Mouse (Mus musculus) heart, embryonic 14.5 days (tissue): ENCODE data around the gene Zfp59. TPM values are rescaled to one million over a fixed set of nuclear protein-coding genes. Genes with fewer than 3 reads are reported as not detected.
"Not testable (repeated sequence)": the region's sequence is repeated elsewhere in the genome, so short reads cannot be mapped to it uniquely, and the experiment has no call there.

ENCODE experiments used
- ATAC-seq: fragments of 200-750 bp; cut with Nextera tagmentation; 2 replicates; pipeline ENCODE4 v1.8.0; 2017; ENCODE audit warnings: low read depth, moderate TSS enrichment; ENCODE audit not compliant: insufficient number of reproducible peaks, insufficient read depth, low FRiP score
- H3K27ac ChIP-seq, 2 experiments: fragments of 200-500 bp in 1 of 2; fragments of 300-500 bp in 1 of 2; sonication (generic) in 1 of 2; replicated peaks in 1 of 2; 2 replicates each; pipeline ENCODE4 v1.5.1; 2012 to 2014; ENCODE audit warnings: low read depth in 2 of 2, low read length in 2 of 2, control low read depth in 1 of 2, mild to moderate bottlenecking in 1 of 2, mixed read lengths in 1 of 2; ENCODE audit not compliant: control insufficient read depth in 1 of 2, insufficient read depth in 1 of 2
- H3K27me3 ChIP-seq: fragments of 300-500 bp; sonication (generic); 2 replicates; pipeline ENCODE4 v1.6.1; 2014; ENCODE audit warnings: mild to moderate bottlenecking, low read length, control low read depth; ENCODE audit not compliant: control insufficient read depth, insufficient read depth
- H3K36me3 ChIP-seq: fragments of 300-500 bp; sonication (generic); 2 replicates; pipeline ENCODE4 v1.6.1; 2014; ENCODE audit warnings: mild to moderate bottlenecking, control low read depth, low read length, mixed read lengths; ENCODE audit not compliant: control insufficient read depth, insufficient read depth
- H3K4me1 ChIP-seq, 2 experiments: fragments of 200-500 bp in 1 of 2; fragments of 300-500 bp in 1 of 2; sonication (generic) in 1 of 2; 2 replicates each; pipeline ENCODE4 v1.6.1; 2012 to 2014; ENCODE audit warnings: low read length in 2 of 2, control low read depth in 1 of 2, mixed read lengths in 1 of 2; ENCODE audit not compliant: control insufficient read depth in 2 of 2, insufficient read depth in 2 of 2
- H3K4me2 ChIP-seq: fragments of 300-500 bp; sonication (generic); 2 replicates; pipeline ENCODE4 v1.6.1; 2014; ENCODE audit warnings: mild to moderate bottlenecking, low read length
- H3K4me3 ChIP-seq, 2 experiments: fragments of 200-500 bp in 1 of 2; fragments of 300-500 bp in 1 of 2; sonication (generic) in 1 of 2; 2 replicates each; pipeline ENCODE4 v1.5.1; 2012 to 2014; ENCODE audit warnings: low read length in 2 of 2, mild to moderate bottlenecking in 2 of 2, control low read depth in 1 of 2, low read depth in 1 of 2, moderate library complexity in 1 of 2; ENCODE audit not compliant: control insufficient read depth in 1 of 2, insufficient read depth in 1 of 2
- H3K9ac ChIP-seq: fragments of 300-500 bp; sonication (generic); 2 replicates; pipeline ENCODE4 v1.6.1; 2014; ENCODE audit warnings: mild to moderate bottlenecking, low read length
- H3K9me3 ChIP-seq: fragments of 300-500 bp; sonication (generic); 2 replicates; pipeline ENCODE4 v1.6.1; 2016; ENCODE audit warnings: low read length, control low read depth; ENCODE audit not compliant: control insufficient read depth
- WGBS: fragments of 180-500 bp; shearing (Covaris S2); extraction: QIAGEN DNeasy Blood & Tissue Kit; methylation state at CpG from one replicate; pipeline ENCODE4 v1.1.7; 2014; 5-methylcytosine and 5-hydroxymethylcytosine counted together
- polyA plus RNA-seq: library from polyadenylated mRNA; unstranded; fragments of >200 nt; fragmentation: Nextera tagmentation; extraction: Ambion mirVana; gene quantifications from 2 replicates; pipeline ENCODE4 v1.2.1, GENCODE M21; 2014

Gene Zfp59
- polyA plus RNA-seq, 1 experiment from 2014 or later = 5.2 TPM

DNA sequence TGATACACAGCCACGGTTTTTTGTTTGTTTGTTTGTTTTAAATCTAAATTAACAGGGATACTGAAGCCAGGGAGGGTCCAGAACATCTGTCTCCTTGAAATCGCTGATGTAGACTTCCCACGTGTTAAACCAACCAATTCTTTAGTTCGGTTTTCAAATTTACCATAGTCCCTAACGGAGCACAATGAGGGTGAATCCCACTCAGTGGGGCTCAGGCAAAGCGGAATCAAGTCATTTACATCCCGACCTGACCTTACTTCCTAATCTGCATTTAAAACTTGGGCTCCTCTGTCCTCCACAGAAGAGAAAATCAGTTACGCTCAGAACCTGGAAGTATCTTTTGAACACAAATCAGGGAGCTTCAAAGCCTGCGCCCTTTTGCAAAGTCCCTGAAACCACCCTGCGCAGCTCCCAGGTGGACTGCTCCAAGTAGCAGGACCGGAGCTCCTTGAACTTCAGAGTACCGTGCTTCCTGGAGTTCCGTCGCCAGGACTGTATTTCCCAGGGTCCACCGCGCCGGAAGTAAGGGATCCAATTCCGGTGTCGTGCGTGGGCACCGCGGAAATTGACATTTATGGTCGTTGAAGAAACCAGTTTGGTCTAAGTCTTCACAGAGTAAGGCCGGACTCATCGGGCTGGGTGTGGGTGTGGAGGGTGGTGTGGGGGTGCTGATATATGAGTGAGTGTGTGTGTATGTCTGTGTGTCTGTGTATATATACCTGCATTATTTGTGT lies 33.9 kb upstream of the Zfp59 start:
- H3K36me3 ChIP-seq = peaks cover 27% of the 10 kb centered on the region
- no peaks in the 10 kb centered on the region for H3K27me3 ChIP-seq
- no peaks in the 10 kb centered on the region for H3K9me3 ChIP-seq
- H3K9ac ChIP-seq = peak overlapping the region; percentile 89
- no peaks in the 10 kb centered on the region for H3K4me1 ChIP-seq
- WGBS = under 1% methylated on average over 25 of the region's 25 CpGs
- peak overlapping the region; percentile 58 to 84 for H3K4me3 ChIP-seq
- ATAC-seq = peak; percentile 68
- H3K27ac ChIP-seq = peak overlapping the region; percentile 55 to 65
- peak overlapping the region; percentile 92 for H3K4me2 ChIP-seq

DNA sequence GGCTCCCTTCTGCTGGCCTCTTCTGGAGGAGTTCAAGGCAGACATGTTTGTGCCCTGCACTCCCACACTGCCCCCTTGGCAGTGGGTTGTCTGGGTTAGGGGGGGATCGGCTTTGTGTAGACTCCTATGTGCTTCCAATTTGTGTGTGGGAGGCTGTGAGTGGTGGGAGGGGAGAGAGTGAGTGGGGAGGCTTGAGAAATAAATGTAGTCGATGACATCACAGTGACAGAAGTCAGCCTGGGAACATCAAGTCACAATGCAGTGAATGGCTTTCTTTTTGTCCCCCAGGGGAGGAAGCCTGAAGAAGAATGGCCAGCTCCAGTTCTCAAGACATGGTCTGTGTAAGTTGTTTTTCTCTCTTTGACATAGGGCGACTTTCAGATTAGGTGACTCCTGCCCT lies 31.5 kb upstream of the Zfp59 start, which contains the start of gene Zfp626:
Gene Zfp626, plus strand, starts transcription at position 301 of the 400 bp plus-strand sequence.
- H3K4me3 ChIP-seq, H3K4me1 ChIP-seq, H3K9me3 ChIP-seq, ATAC-seq, H3K27me3 ChIP-seq, H3K9ac ChIP-seq, H3K27ac ChIP-seq, H3K4me2 ChIP-seq: not testable (repeated sequence)
- peaks cover 50% of the 10 kb centered on the region for H3K36me3 ChIP-seq
- WGBS = 87% methylated on average over 2 of the region's 3 CpGs

GRCm38 (mm10) chr7:27807305-27807704 lies 31.1 kb upstream of the Zfp59 start:
- H3K9me3 ChIP-seq, H3K27ac ChIP-seq, H3K27me3 ChIP-seq, H3K4me2 ChIP-seq, H3K4me3 ChIP-seq, H3K4me1 ChIP-seq, ATAC-seq, H3K9ac ChIP-seq: not testable (repeated sequence)
- WGBS = 84% methylated on average over 7 of the region's 7 CpGs
- peaks cover 53% of the 10 kb centered on the region for H3K36me3 ChIP-seq

- peaks cover 46% of the 10 kb centered on the region for H3K36me3 ChIP-seq
- WGBS = 92% methylated on average over 7 of the region's 7 CpGs
- H3K27me3 ChIP-seq = no peaks in the 10 kb centered on the region
- H3K4me1 ChIP-seq = no peaks in the 10 kb centered on the region
- no peak for ATAC-seq
- no peak overlapping the region for H3K4me3 ChIP-seq
- no peak overlapping the region for H3K4me2 ChIP-seq
- no peak overlapping the region for H3K27ac ChIP-seq
- no peaks in the 10 kb centered on the region for H3K9me3 ChIP-seq
- no peak overlapping the region for H3K9ac ChIP-seq
Measured at GRCm38 (mm10) chr7:27818526-27819110, 19.8 kb upstream of the Zfp59 start.

DNA sequence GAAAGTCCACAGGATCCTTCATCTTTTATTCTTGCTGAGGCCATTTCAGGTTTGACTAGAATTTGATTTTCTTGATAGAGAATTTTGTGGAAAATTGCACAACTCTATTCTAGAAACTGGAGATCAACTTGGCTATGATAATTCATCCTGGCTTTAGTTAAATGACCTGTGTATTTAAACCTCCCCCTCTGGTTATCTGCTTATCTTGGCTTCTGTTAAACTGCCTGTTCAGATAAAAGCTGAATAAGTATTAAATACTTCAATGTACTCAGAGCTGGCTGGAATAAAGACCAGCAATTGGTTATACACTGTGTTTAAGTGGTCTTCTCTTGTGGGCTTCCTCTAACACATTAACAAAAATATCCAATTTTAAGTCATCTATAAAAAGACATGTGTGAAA lies 15.8 kb upstream of the Zfp59 start:
- Histone ChIP-seq H3K27me3 (no peaks in the 10 kb centered on the region), H3K4me1 (no peaks in the 10 kb centered on the region), H3K4me2 (no peak overlapping the region), H3K9ac (no peak overlapping the region), H3K4me3 (no peak overlapping the region), H3K27ac (no peak overlapping the region), H3K36me3 (peaks cover 20% of the 10 kb centered on the region), H3K9me3 (peaks cover 7% of the 10 kb centered on the region)
- no peak for ATAC-seq

DNA sequence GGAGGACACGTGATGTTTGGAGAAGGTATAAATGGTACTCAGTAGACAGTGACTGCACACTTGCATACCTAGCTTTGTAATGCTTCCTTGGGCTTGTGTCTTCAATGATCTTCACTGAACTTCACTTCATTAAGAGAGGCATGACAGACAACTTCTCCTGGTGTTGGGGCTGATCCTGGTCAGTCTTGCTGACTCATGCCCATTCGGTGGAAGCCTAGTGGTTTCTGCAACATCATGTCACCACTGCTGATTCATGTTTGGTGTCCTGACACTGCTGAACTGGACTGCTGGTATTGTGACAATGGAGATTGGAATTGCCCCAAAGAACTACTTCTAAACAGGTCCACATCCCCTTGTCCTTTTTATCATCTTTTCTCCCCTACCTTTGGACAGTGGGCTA lies 4.3 kb upstream of the Zfp59 start:
- H3K27ac ChIP-seq = no peak overlapping the region
- no peak overlapping the region for H3K4me3 ChIP-seq
- 64% methylated on average over 2 of the region's 2 CpGs for WGBS
- no peaks in the 10 kb centered on the region for H3K36me3 ChIP-seq
- ATAC-seq = no peak
- no peaks in the 10 kb centered on the region for H3K27me3 ChIP-seq
- no peaks in the 10 kb centered on the region for H3K9me3 ChIP-seq
- no peak overlapping the region for H3K4me2 ChIP-seq
- peaks cover 2 to 3% of the 10 kb centered on the region in 2 experiments; a peak in 3 of 4 replicates for H3K4me1 ChIP-seq
- H3K9ac ChIP-seq = no peak overlapping the region

GRCm38 (mm10) chr7:27837896-27838295 lies 511 bp upstream of the Zfp59 start:
- ATAC-seq = no peak

More at GRCm38 (mm10) chr7:27837896-27838295, 511 bp upstream of the Zfp59 start:
- 30% methylated on average over 6 of the region's 6 CpGs for WGBS
- Histone ChIP-seq H3K36me3 (no peaks in the 10 kb centered on the region), H3K4me3 (peak overlapping the region; percentile 62 to 85), H3K4me1 (peaks cover 2 to 6% of the 10 kb centered on the region in 2 experiments; a peak in 3 of 4 replicates), H3K9me3 (no peaks in the 10 kb centered on the region), H3K27ac (peak overlapping the region; percentile 70 to 83; a peak in 3 of 4 replicates), H3K9ac (peak overlapping the region; percentile 81), H3K27me3 (no peaks in the 10 kb centered on the region), H3K4me2 (peak overlapping the region; percentile 70)
